Mouse (Mus musculus): ENCODE measurements around the gene Gm4846.

DNA sequence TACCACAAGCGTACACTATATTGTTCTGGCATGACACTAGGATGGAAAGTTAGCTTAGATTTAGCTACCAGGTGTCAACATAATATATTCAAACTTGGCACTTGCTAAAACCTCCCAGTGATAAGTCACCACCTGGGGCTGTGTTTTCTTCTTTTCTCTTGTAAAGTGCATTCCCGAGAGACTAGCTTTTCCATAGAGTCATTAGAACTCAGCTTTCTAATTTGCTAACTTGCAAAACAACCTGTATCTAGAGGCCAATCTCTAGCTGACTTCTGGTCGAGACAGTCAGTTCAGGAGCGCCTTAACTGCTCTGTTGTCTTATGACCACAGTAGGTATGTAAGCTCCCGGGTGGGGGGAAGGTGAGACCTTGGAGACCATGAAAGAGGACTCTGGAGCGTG lies 58.0 kb downstream of the Gm4846 start:
- no peak for TF ChIP-seq POLR2A (IDR thresholded peaks at IDR 0.05; ENCODE audit: low read depth, low read length)
- no peak for TF ChIP-seq CTCF (IDR thresholded peaks at IDR 0.05; ENCODE audit: extremely low read depth, insufficient read depth, insufficient read length, insufficient replicate concordance)
